Comparison of ENCODE assay signal across 8 mouse cellular contexts in the genomic region with DNA sequence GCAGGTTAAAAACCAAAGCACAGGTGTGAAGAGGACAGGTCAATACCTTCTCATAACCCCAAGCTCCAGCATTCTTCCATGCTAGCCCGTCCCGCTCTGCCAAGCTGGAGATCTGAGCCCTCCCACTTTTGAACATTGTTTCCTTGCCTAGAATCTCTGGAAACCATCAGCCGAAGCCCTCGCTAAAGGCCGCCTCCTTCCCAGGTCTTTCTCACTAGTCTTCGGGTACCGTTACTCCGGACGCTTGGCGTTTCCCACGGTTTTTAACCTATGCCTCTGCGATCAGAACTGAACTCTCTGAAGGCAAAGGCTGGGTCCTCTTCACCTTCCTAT. TPM values are rescaled to one million over a fixed set of nuclear protein-coding genes. Genes with fewer than 3 reads are reported as not detected.
DNase-seq lines count a peak whose midpoint lies in the region; ATAC-seq and TF ChIP-seq lines count a peak whose summit lies in the region.

No protein-coding gene starts in this region.

- H3K36me3 ChIP-seq in heart, postnatal 0 days (replicated peaks; ENCODE audit: control insufficient read depth, insufficient read depth, low read length): peaks cover 8% of the 10 kb centered on the region; the same call in 1 of the 2 replicates
- peaks cover 22% of the 10 kb centered on the region for H3K36me3 ChIP-seq in liver, embryonic 14.5 days (replicated peaks; ENCODE audit: control insufficient read depth, insufficient read depth, low read depth)

- peaks cover 5% of the 10 kb centered on the region for H3K4me1 ChIP-seq in bone marrow macrophage, adult 2 months (ENCODE audit: control insufficient read depth, insufficient read depth, low read length)
- peaks cover 12% of the 10 kb centered on the region; the same call in 1 of the 2 replicates for H3K4me1 ChIP-seq in heart, postnatal 0 days (ENCODE audit: control insufficient read depth, insufficient read depth)
- H3K4me1 ChIP-seq in liver, embryonic 14.5 days (replicated peaks; ENCODE audit: control insufficient read depth in 2 of 2, insufficient read depth in 2 of 2, low read length in 1 of 2): peaks cover 9 to 17% of the 10 kb centered on the region in 2 experiments

- peak overlapping the region; percentile 82 for H3K9ac ChIP-seq in heart, postnatal 0 days (replicated peaks; ENCODE audit: low read depth, low read length)
- H3K9ac ChIP-seq in liver, embryonic 14.5 days (replicated peaks): peak overlapping the region; percentile 95

- H3K27ac ChIP-seq in left cerebral cortex, adult 2 months: peak overlapping the region; percentile 93; the same call in 1 of the 2 replicates
- peak overlapping the region; percentile 39; the same call in 1 of the 2 replicates for H3K27ac ChIP-seq in bone marrow macrophage, adult 2 months (ENCODE audit: insufficient read depth, low read depth, low read length)
- peak overlapping the region; percentile 84 for H3K27ac ChIP-seq in heart, postnatal 0 days (ENCODE audit: low read depth)
- peak overlapping the region; percentile 79 for H3K27ac ChIP-seq in liver, embryonic 14.5 days

- TF ChIP-seq CTCF in left cerebral cortex, adult 2 months (IDR thresholded peaks at IDR 0.05): no peak
- TF ChIP-seq CTCF in bone marrow macrophage, adult 2 months (IDR thresholded peaks at IDR 0.05; ENCODE audit: low read depth, low read length): no peak
- TF ChIP-seq CTCF in heart, postnatal 0 days (IDR thresholded peaks at IDR 0.05; ENCODE audit: low read depth): no peak
- TF ChIP-seq CTCF in liver, embryonic 14.5 days (IDR thresholded peaks at IDR 0.05; ENCODE audit: low read depth): no peak

- no peaks in the 10 kb centered on the region for H3K27me3 ChIP-seq in heart, postnatal 0 days (ENCODE audit: control insufficient read depth, insufficient read depth, low read length)
- no peaks in the 10 kb centered on the region for H3K27me3 ChIP-seq in liver, embryonic 14.5 days (ENCODE audit: control insufficient read depth, insufficient read depth, low read length)

- no peak for TF ChIP-seq POLR2A in bone marrow macrophage, adult 2 months (IDR thresholded peaks at IDR 0.05; ENCODE audit: borderline replicate concordance, low read depth, low read length)

- TF ChIP-seq EP300 in heart, postnatal 0 days (IDR thresholded peaks at IDR 0.05; ENCODE audit: low read depth): no peak
- no peak for TF ChIP-seq EP300 in liver, embryonic 14.5 days (IDR thresholded peaks at IDR 0.05; ENCODE audit: low read depth)

- no peaks in the 10 kb centered on the region for H3K9me3 ChIP-seq in heart, postnatal 0 days (replicated peaks; ENCODE audit: control insufficient read depth, low read length)
- H3K9me3 ChIP-seq in liver, embryonic 14.5 days (ENCODE audit: control insufficient read depth, low read length): no peaks in the 10 kb centered on the region

- peak overlapping the region; percentile 86 for H3K4me2 ChIP-seq in heart, postnatal 0 days (ENCODE audit: low read depth, low read length)
- peak overlapping the region; percentile 98 for H3K4me2 ChIP-seq in liver, embryonic 14.5 days (ENCODE audit: low read depth)

- ATAC-seq in heart, postnatal 0 days (ENCODE audit: insufficient read depth, low read depth): no peak
- ATAC-seq in liver, embryonic 14.5 days (ENCODE audit: insufficient read depth): no peak

- H3K4me3 ChIP-seq in left cerebral cortex, adult 2 months: peak overlapping the region; percentile 75
- H3K4me3 ChIP-seq in bone marrow macrophage, adult 2 months (ENCODE audit: insufficient read depth, low read length): peak overlapping the region; percentile 93
- peak overlapping the region; percentile 73 for H3K4me3 ChIP-seq in heart, postnatal 0 days (ENCODE audit: low read depth, low read length)
- peak overlapping the region; percentile 92 to 99 for H3K4me3 ChIP-seq in liver, embryonic 14.5 days (ENCODE audit: insufficient read depth in 1 of 2, low read depth in 2 of 2, low read length in 2 of 2)

- intact Hi-C loops in left cerebral cortex, adult 2 months (cut with DNase I): loop anchor here (1.0 kb wide), 1 partner anchor 61 kb away; a partner anchor contains a TSS
- intact Hi-C loops in left cerebral cortex, postnatal 10 days (cut with DNase I): no loop called here

- WGBS in heart, postnatal 0 days: 0% methylated on average over 12 of the region's 12 CpGs
- under 1% methylated on average over 12 of the region's 12 CpGs for WGBS in liver, embryonic 14.5 days (ENCODE audit: insufficient replicate concordance)

- DNase-seq in left cerebral cortex, adult 2 months (ENCODE audit: extremely low spot score in 1 of 2, low spot score in 2 of 2): no peak
- DNase-seq in left cerebral cortex, postnatal 10 days (ENCODE audit: extremely low spot score in 1 of 2, low spot score in 2 of 2): no peak
- no peak for DNase-seq in heart, postnatal 0 days (ENCODE audit: low spot score)
- no peak for DNase-seq in liver, embryonic 14.5 days (ENCODE audit: low read depth in 3 of 3, low spot score in 3 of 3)
- peak; percentile 34 for DNase-seq in testis, postnatal 14 days (ENCODE audit: low spot score)
- no peak for DNase-seq in left cerebral cortex, adult 8-10 months (ENCODE audit: low spot score in 2 of 2)
- no peak for DNase-seq in frontal cortex, postnatal 10 days (ENCODE audit: low spot score in 2 of 2)

RNA-seq across cellular contexts. Expression of a gene that starts 0.7 kb away (rescaled TPM):
- 10 to 100 TPM; 59.8 to 64.8 TPM for total RNA-seq in left cerebral cortex, adult 2 months (2021)
- 10 to 100 TPM; 62.9 to 68.6 TPM for total RNA-seq in left cerebral cortex, postnatal 10 days (2021)
- polyA plus RNA-seq in bone marrow macrophage, adult 2 months (2012; ENCODE audit: insufficient read depth, insufficient read length, missing spikeins): 50.3 and 61.1 TPM in 2 replicates
- 58.1 and 70.5 TPM in 2 replicates for total RNA-seq in heart, postnatal 0 days (2014; rRNA removed; ENCODE audit: low replicate concordance)
- polyA plus RNA-seq in heart, postnatal 0 days (2015; fragmentation: Nextera tagmentation; extraction: Ambion mirVana): 71.4 and 75.1 TPM in 2 replicates
- 30.9 and 46.0 TPM in 2 replicates for polyA plus RNA-seq in liver, embryonic 14.5 days (2012; rRNA removed)
- 62.1 and 65.8 TPM in 2 replicates for polyA plus RNA-seq in liver, embryonic 14.5 days (2014; fragmentation: Nextera tagmentation; extraction: Ambion mirVana)
- total RNA-seq in left cerebral cortex, adult 8-10 months (2022): 10 to 100 TPM; 48.1 to 54.9 (median 52.2) TPM

RNA-seq across cellular contexts. Expression of a gene that starts 15.9 kb away (rescaled TPM):
- 10 to 100 TPM; 13.4 to 14.6 TPM for total RNA-seq in left cerebral cortex, adult 2 months (2021)
- total RNA-seq in left cerebral cortex, postnatal 10 days (2021): 10 to 100 TPM; 26.6 to 27.3 TPM
- 25.3 and 28.7 TPM in 2 replicates for polyA plus RNA-seq in bone marrow macrophage, adult 2 months (2012; ENCODE audit: insufficient read depth, insufficient read length, missing spikeins)
- total RNA-seq in heart, postnatal 0 days (2014; rRNA removed; ENCODE audit: low replicate concordance): 81.4 and 82.5 TPM in 2 replicates
- 61.0 and 64.3 TPM in 2 replicates for polyA plus RNA-seq in heart, postnatal 0 days (2015; fragmentation: Nextera tagmentation; extraction: Ambion mirVana)
- polyA plus RNA-seq in liver, embryonic 14.5 days (2012; rRNA removed): 11.2 and 12.9 TPM in 2 replicates
- polyA plus RNA-seq in liver, embryonic 14.5 days (2014; fragmentation: Nextera tagmentation; extraction: Ambion mirVana): 14.5 and 15.1 TPM in 2 replicates
- total RNA-seq in left cerebral cortex, adult 8-10 months (2022): 10 to 100 TPM; 17.5 to 22.3 (median 21.8) TPM

RNA-seq across cellular contexts. Expression of a gene that starts 31.7 kb away (rescaled TPM):
- total RNA-seq in left cerebral cortex, adult 2 months (2021): under 1 TPM; 0.16 to 0.38 TPM
- total RNA-seq in left cerebral cortex, postnatal 10 days (2021): under 1 TPM; 0.39 to 0.41 TPM
- polyA plus RNA-seq in bone marrow macrophage, adult 2 months (2012; ENCODE audit: insufficient read depth, insufficient read length, missing spikeins): not detected in 2 replicates
- 0.19 and 0.46 TPM in 2 replicates for total RNA-seq in heart, postnatal 0 days (2014; rRNA removed; ENCODE audit: low replicate concordance)
- 0.40 and 0.71 TPM in 2 replicates for polyA plus RNA-seq in heart, postnatal 0 days (2015; fragmentation: Nextera tagmentation; extraction: Ambion mirVana)
- 2.2 and 2.7 TPM in 2 replicates for polyA plus RNA-seq in liver, embryonic 14.5 days (2012; rRNA removed)
- 2.3 and 2.4 TPM in 2 replicates for polyA plus RNA-seq in liver, embryonic 14.5 days (2014; fragmentation: Nextera tagmentation; extraction: Ambion mirVana)
- under 1 TPM; 0.21 to 0.78 (median 0.53) TPM for total RNA-seq in left cerebral cortex, adult 8-10 months (2022)

RNA-seq across cellular contexts. Expression of a gene that starts 47.1 kb away (rescaled TPM):
- total RNA-seq in left cerebral cortex, adult 2 months (2021): under 1 TPM in 1 of 2 experiments, not detected in 1; 0.14 TPM
- total RNA-seq in left cerebral cortex, postnatal 10 days (2021): not detected
- polyA plus RNA-seq in bone marrow macrophage, adult 2 months (2012; ENCODE audit: insufficient read depth, insufficient read length, missing spikeins): not detected in 2 replicates
- total RNA-seq in heart, postnatal 0 days (2014; rRNA removed; ENCODE audit: low replicate concordance): 78.6 and 83.2 TPM in 2 replicates
- polyA plus RNA-seq in heart, postnatal 0 days (2015; fragmentation: Nextera tagmentation; extraction: Ambion mirVana): 64.0 and 68.6 TPM in 2 replicates
- 0.01 and 0.02 TPM in 2 replicates for polyA plus RNA-seq in liver, embryonic 14.5 days (2012; rRNA removed)
- not detected in 2 replicates for polyA plus RNA-seq in liver, embryonic 14.5 days (2014; fragmentation: Nextera tagmentation; extraction: Ambion mirVana)
- under 1 TPM in 3 of 4 experiments, not detected in 1; 0.11 to 0.33 (median 0.21) TPM for total RNA-seq in left cerebral cortex, adult 8-10 months (2022)

Comparison
In these comparisons a context has a peak if more than half of its experiments do, and no peak if none do; other contexts are left out.
1. H3K27ac ChIP-seq: peak in every context shown above with its lines; median percentile 93 in left cerebral cortex, adult 2 months; 84 in heart, postnatal 0 days; 79 in liver, embryonic 14.5 days; 39 in bone marrow macrophage, adult 2 months.